Mouse (Mus musculus) Patski (cell line): ENCODE measurements around the gene Trim2. TPM values are rescaled to one million over a fixed set of nuclear protein-coding genes. Genes with fewer than 3 reads are reported as not detected.

Experiments
- ATAC-seq: fragments of 100-300 bp; one replicate; pipeline ENCODE4 v1.8.0; 2021
- CTCF ChIA-PET: fragments of 350-600 bp; sonication (Branson Sonifier 250); formaldehyde crosslinking; loops from one replicate; lab custom pipeline; 2022; ENCODE audit warnings: inconsistent platforms; lab: Charles Lee
- POLR2A ChIA-PET: fragments of 350-600 bp; sonication (Branson Sonifier 250); formaldehyde crosslinking; loops from one replicate; lab custom pipeline; 2022; ENCODE audit warnings: antibody characterized with exemption, inconsistent platforms; lab: Charles Lee
- DNase-seq: peaks from one replicate; pipeline ENCODE4 v3.0.0-alpha.2; 2011; ENCODE audit warnings: low read depth, low spot score
- H3K27me3 ChIP-seq: fragments of 371-371 bp; one replicate; pipeline ENCODE4 v1.5.1; 2021
- CTCF ChIP-seq: fragments of 100-300 bp; IDR thresholded peaks from one replicate; pipeline ENCODE4 v1.5.1; 2021
- in situ Hi-C: fragments of 300-500 bp; cut with MboI; formaldehyde crosslinking; loops from 3 replicates; pipeline ENCODE4 v1.11.1; 2018; ENCODE audit warnings: low pct_unique_long_range_greater_than_20kb, mixed read lengths
- polyA plus RNA-seq: library from polyadenylated mRNA; unstranded; gene quantifications from one replicate; pipeline ENCODE4 v1.2.3, GENCODE M21; 2021

Trim2 gene
- polyA plus RNA-seq, 1 experiment from 2014 or later, result 30.7 TPM

GRCm38 (mm10) chr3:84281936-84282371 lies 24.7 kb downstream of the Trim2 start:
- no peak for TF ChIP-seq CTCF
- in situ Hi-C loops, result no loop called here
- DNase-seq, result no peak
- ChIA-PET CTCF (interaction anchor here (0.9 to 2.3 kb wide), 7 partner anchors 10 to 20 kb away, joined by 3 to 11 read pairs (median 3); no protein-coding TSS in a partner anchor), POLR2A (interaction anchor here (1.5 kb wide), 1 partner anchor 11 kb away, joined by 6 read pairs; no protein-coding TSS in a partner anchor)
- no peak for ATAC-seq
- no peaks in the 10 kb centered on the region for H3K27me3 ChIP-seq

GRCm38 (mm10) chr3:84278809-84279208 lies 27.9 kb downstream of the Trim2 start:
- TF ChIP-seq CTCF, result no peak
- DNase-seq (no peak), ATAC-seq (no peak)
- ChIA-PET POLR2A (interaction anchor here (0.5 kb wide), 1 partner anchor 20 kb away, joined by 4 read pairs; no protein-coding TSS in a partner anchor), CTCF (no interaction called here)
- in situ Hi-C loops, result no loop called here
- no peaks in the 10 kb centered on the region for H3K27me3 ChIP-seq

GRCm38 (mm10) chr3:84275124-84275523 lies 31.6 kb downstream of the Trim2 start:
- DNase-seq (no peak), ATAC-seq (no peak)
- CTCF ChIA-PET, result interaction anchor here (1.2 to 1.9 kb wide), 3 partner anchors 12 to 28 kb away, joined by 3 to 9 read pairs (median 3); no protein-coding TSS in a partner anchor
- TF ChIP-seq CTCF, result no peak
- no peaks in the 10 kb centered on the region for H3K27me3 ChIP-seq
- in situ Hi-C loops, result no loop called here
- POLR2A ChIA-PET, result no interaction called here

- DNase-seq (no peak), ATAC-seq (no peak)
- POLR2A ChIA-PET, result no interaction called here
- in situ Hi-C loops, result no loop called here
- H3K27me3 ChIP-seq, result no peaks in the 10 kb centered on the region
- CTCF ChIA-PET, result interaction anchor here (0.9 to 2.4 kb wide), 4 partner anchors 9 to 30 kb away, joined by 3 to 11 read pairs (median 4); no protein-coding TSS in a partner anchor
- no peak for TF ChIP-seq CTCF
These were observed 34.2 kb downstream of the Trim2 start for GRCm38 (mm10) chr3:84272293-84273015.

GRCm38 (mm10) chr3:84271794-84272193 lies 34.9 kb downstream of the Trim2 start:
- POLR2A ChIA-PET, result interaction anchor here (1.5 to 1.6 kb wide), 2 partner anchors 10 to 13 kb away, joined by 4 to 6 read pairs; no protein-coding TSS in a partner anchor
- TF ChIP-seq CTCF, result no peak
- H3K27me3 ChIP-seq, result no peaks in the 10 kb centered on the region
- CTCF ChIA-PET, result interaction anchor here (0.9 to 2.4 kb wide), 5 partner anchors 9 to 31 kb away, joined by 3 to 11 read pairs (median 4); no protein-coding TSS in a partner anchor
- ATAC-seq, result no peak
- in situ Hi-C loops, result no loop called here
- no peak for DNase-seq

GRCm38 (mm10) chr3:84271058-84271457 lies 35.6 kb downstream of the Trim2 start:
- POLR2A ChIA-PET, result interaction anchor here (0.6 to 1.6 kb wide), 5 partner anchors 10 to 52 kb away, joined by 3 to 6 read pairs (median 4); no protein-coding TSS in a partner anchor
- H3K27me3 ChIP-seq, result no peaks in the 10 kb centered on the region
- in situ Hi-C loops, result no loop called here
- CTCF ChIA-PET, result interaction anchor here (1.1 to 2.4 kb wide), 6 partner anchors 9 to 32 kb away, joined by 3 to 11 read pairs (median 4); no protein-coding TSS in a partner anchor
- TF ChIP-seq CTCF, result no peak
- ATAC-seq (no peak), DNase-seq (no peak)

GRCm38 (mm10) chr3:84270624-84270995 lies 36.1 kb downstream of the Trim2 start:
- ChIA-PET CTCF (interaction anchor here (1.4 to 2.4 kb wide), 3 partner anchors 10 to 32 kb away, joined by 4 to 11 read pairs (median 4); no protein-coding TSS in a partner anchor), POLR2A (interaction anchor here (0.6 to 1.6 kb wide), 4 partner anchors 11 to 51 kb away, joined by 3 to 6 read pairs (median 4); no protein-coding TSS in a partner anchor)
- no peak for DNase-seq
- in situ Hi-C loops, result no loop called here
- H3K27me3 ChIP-seq, result no peaks in the 10 kb centered on the region
- ATAC-seq, result no peak
- no peak for TF ChIP-seq CTCF

- ATAC-seq, result no peak
These were observed 36.6 kb downstream of the Trim2 start for GRCm38 (mm10) chr3:84269987-84270623.

GRCm38 (mm10) chr3:84268434-84268833 lies 38.2 kb downstream of the Trim2 start:
- in situ Hi-C loops, result loop anchor here (5.0 kb wide), 1 partner anchor 34 kb away; no protein-coding TSS in a partner anchor
- DNase-seq, result no peak

More at GRCm38 (mm10) chr3:84269987-84270623, 36.6 kb downstream of the Trim2 start:
- ChIA-PET POLR2A (interaction anchor here (1.0 to 1.6 kb wide), 4 partner anchors 11 to 25 kb away, joined by 3 to 6 read pairs (median 4); no protein-coding TSS in a partner anchor), CTCF (interaction anchor here (0.7 to 2.4 kb wide), 4 partner anchors 10 to 33 kb away, joined by 3 to 11 read pairs (median 4); no protein-coding TSS in a partner anchor)
- no peak for TF ChIP-seq CTCF
- in situ Hi-C loops, result loop anchor here (5.0 kb wide), 1 partner anchor 32 kb away; no protein-coding TSS in a partner anchor
- H3K27me3 ChIP-seq, result no peaks in the 10 kb centered on the region
- no peak for DNase-seq

More at GRCm38 (mm10) chr3:84268434-84268833, 38.2 kb downstream of the Trim2 start:
- no peaks in the 10 kb centered on the region for H3K27me3 ChIP-seq
- ChIA-PET POLR2A (no interaction called here), CTCF (interaction anchor here (1.0 to 1.4 kb wide), 2 partner anchors 14 to 34 kb away, joined by 3 to 5 read pairs; no protein-coding TSS in a partner anchor)
- no peak for ATAC-seq
- TF ChIP-seq CTCF, result no peak
